Mouse (Mus musculus) stomach, postnatal 0 days (tissue): ENCODE results near the gene 5430419D17Rik. TPM values are rescaled to one million over a fixed set of nuclear protein-coding genes. Genes with fewer than 3 reads are reported as not detected.

Experiments used
- ATAC-seq: fragments of 200-750 bp; cut with Nextera tagmentation; 2 replicates; pipeline ENCODE4 v1.8.0; 2017; ENCODE audit not compliant: low FRiP score, low TSS enrichment
- DNase-seq: peaks from one replicate; pipeline ENCODE4 v3.0.0-alpha.2; 2016; ENCODE audit warnings: low spot score
- H3K27ac ChIP-seq: fragments of 300-500 bp; sonication (generic); replicated peaks from 2 replicates; pipeline ENCODE4 v1.5.1; 2014; ENCODE audit warnings: mild to moderate bottlenecking, control low read depth
- H3K27me3 ChIP-seq: fragments of 300-500 bp; sonication (generic); 2 replicates; pipeline ENCODE4 v1.6.1; 2014; ENCODE audit warnings: low read length; ENCODE audit not compliant: control insufficient read depth, insufficient read depth
- H3K36me3 ChIP-seq: fragments of 300-500 bp; sonication (generic); 2 replicates; pipeline ENCODE4 v1.6.1; 2014; ENCODE audit warnings: low read length, mixed read lengths; ENCODE audit not compliant: control insufficient read depth, insufficient read depth
- H3K4me1 ChIP-seq: fragments of 300-500 bp; sonication (generic); replicated peaks from 2 replicates; pipeline ENCODE4 v1.6.1; 2014; ENCODE audit warnings: antibody characterized with exemption; ENCODE audit not compliant: control insufficient read depth, insufficient read depth
- H3K4me2 ChIP-seq: fragments of 300-500 bp; sonication (generic); replicated peaks from 2 replicates; pipeline ENCODE4 v1.6.1; 2014; ENCODE audit warnings: low read depth, mild to moderate bottlenecking, control low read depth, moderate library complexity
- H3K4me3 ChIP-seq: fragments of 300-500 bp; sonication (generic); 2 replicates; pipeline ENCODE4 v1.5.1; 2014; ENCODE audit warnings: low read depth, low read length, control low read depth
- H3K9ac ChIP-seq: fragments of 300-500 bp; sonication (generic); 2 replicates; pipeline ENCODE4 v1.6.1; 2014; ENCODE audit warnings: mild to moderate bottlenecking, low read length, control low read depth, mixed read lengths
- H3K9me3 ChIP-seq: fragments of 300-500 bp; sonication (generic); 2 replicates; pipeline ENCODE4 v1.6.1; 2016; ENCODE audit warnings: low read length; ENCODE audit not compliant: control insufficient read depth
- CTCF ChIP-seq: IDR thresholded peaks from 2 replicates; pipeline ENCODE4 v1.5.1; 2016; ENCODE audit warnings: antibody characterized with exemption, low read depth, mild to moderate bottlenecking, moderate library complexity
- EP300 ChIP-seq: optimal IDR thresholded peaks from 2 replicates; pipeline ENCODE3; 2016; ENCODE audit warnings: antibody characterized with exemption
- WGBS: fragments of 180-500 bp; shearing (Covaris S2); extraction: QIAGEN DNeasy Blood & Tissue Kit; methylation state at CpG from one replicate; pipeline ENCODE4 v1.1.7; 2014; 5-methylcytosine and 5-hydroxymethylcytosine counted together
- polyA plus RNA-seq: library from polyadenylated mRNA; unstranded; fragments of >200 nt; fragmentation: Nextera tagmentation; extraction: Ambion mirVana; gene quantifications from 2 replicates; pipeline ENCODE4 v1.2.1, GENCODE M21; 2015

Gene 5430419D17Rik
- polyA plus RNA-seq, 1 experiment from 2014 or later: not detected

GRCm38 (mm10) chr7:131260946-131261345 is 86.7 kb downstream of the 5430419D17Rik start:
- Histone ChIP-seq H3K9me3 (no peaks in the 10 kb centered on the region), H3K27ac (no peak overlapping the region), H3K27me3 (no peaks in the 10 kb centered on the region), H3K4me2 (no peak overlapping the region), H3K4me1 (no peaks in the 10 kb centered on the region), H3K36me3 (no peaks in the 10 kb centered on the region), H3K9ac (no peak overlapping the region), H3K4me3 (no peak overlapping the region)
- TF ChIP-seq CTCF (no peak), EP300 (no peak)
- no peak for ATAC-seq
- no peak for DNase-seq
- WGBS: 50% methylated on average over 6 of the region's 6 CpGs

GRCm38 (mm10) chr7:131264251-131264650 is 90.0 kb downstream of the 5430419D17Rik start:
- Histone ChIP-seq H3K9ac (no peak overlapping the region), H3K4me1 (no peaks in the 10 kb centered on the region), H3K9me3 (no peaks in the 10 kb centered on the region), H3K36me3 (no peaks in the 10 kb centered on the region), H3K27ac (no peak overlapping the region), H3K27me3 (no peaks in the 10 kb centered on the region), H3K4me3 (no peak overlapping the region), H3K4me2 (no peak overlapping the region)
- TF ChIP-seq CTCF (no peak), EP300 (no peak)
- ATAC-seq: no peak
- DNase-seq: no peak
- 82% methylated on average over 4 of the region's 4 CpGs for WGBS

GRCm38 (mm10) chr7:131265851-131266250 is 91.6 kb downstream of the 5430419D17Rik start:
- Histone ChIP-seq H3K4me3 (no peak overlapping the region), H3K27ac (no peak overlapping the region), H3K4me1 (no peaks in the 10 kb centered on the region), H3K9ac (no peak overlapping the region), H3K9me3 (no peaks in the 10 kb centered on the region), H3K36me3 (no peaks in the 10 kb centered on the region), H3K4me2 (no peak overlapping the region), H3K27me3 (no peaks in the 10 kb centered on the region)
- DNase-seq (no peak), ATAC-seq (no peak)
- WGBS: 63% methylated on average over 4 of the region's 4 CpGs
- TF ChIP-seq CTCF (no peak), EP300 (no peak)

GRCm38 (mm10) chr7:131297151-131297550 is 122.9 kb downstream of the 5430419D17Rik start:
- 71% methylated on average over 8 of the region's 8 CpGs for WGBS
- no peaks in the 10 kb centered on the region for H3K9me3 ChIP-seq
- TF ChIP-seq CTCF: peak; percentile 45
- no peak for TF ChIP-seq EP300
- no peak overlapping the region for H3K27ac ChIP-seq
- no peak for DNase-seq
- ATAC-seq: no peak
- no peaks in the 10 kb centered on the region for H3K27me3 ChIP-seq
- H3K9ac ChIP-seq: no peak overlapping the region
- no peak overlapping the region for H3K4me3 ChIP-seq
- H3K36me3 ChIP-seq: no peaks in the 10 kb centered on the region
- no peaks in the 10 kb centered on the region for H3K4me1 ChIP-seq
- no peak overlapping the region for H3K4me2 ChIP-seq

GRCm38 (mm10) chr7:131303340-131303739 is 129.1 kb downstream of the 5430419D17Rik start:
- Histone ChIP-seq H3K4me1 (no peaks in the 10 kb centered on the region), H3K27ac (no peak overlapping the region), H3K36me3 (no peaks in the 10 kb centered on the region), H3K4me3 (no peak overlapping the region), H3K9ac (no peak overlapping the region), H3K9me3 (no peaks in the 10 kb centered on the region), H3K4me2 (no peak overlapping the region), H3K27me3 (no peaks in the 10 kb centered on the region)
- WGBS: 56% methylated on average over 8 of the region's 8 CpGs
- TF ChIP-seq CTCF (no peak), EP300 (no peak)
- ATAC-seq (no peak), DNase-seq (no peak)

- H3K36me3 ChIP-seq: no peaks in the 10 kb centered on the region
- no peaks in the 10 kb centered on the region for H3K9me3 ChIP-seq
- H3K4me3 ChIP-seq: no peak overlapping the region
- 75% methylated on average over 5 of the region's 5 CpGs for WGBS
- no peak for DNase-seq
- ATAC-seq: no peak
- TF ChIP-seq CTCF: no peak
- no peak for TF ChIP-seq EP300
- H3K4me2 ChIP-seq: no peak overlapping the region
- no peaks in the 10 kb centered on the region for H3K27me3 ChIP-seq
- no peaks in the 10 kb centered on the region for H3K4me1 ChIP-seq
- H3K9ac ChIP-seq: no peak overlapping the region
- no peak overlapping the region for H3K27ac ChIP-seq
These were observed 132.5 kb downstream of the 5430419D17Rik start for GRCm38 (mm10) chr7:131306733-131307132.
